Mouse (Mus musculus) megakaryocyte-erythroid progenitor cell, adult 5-6 weeks (primary cell): ENCODE measurements around the gene Itm2b. TPM values are rescaled to one million over a fixed set of nuclear protein-coding genes. Genes with fewer than 3 reads are reported as not detected.

Experiments
- ATAC-seq: replicated peaks from 2 replicates; pipeline ENCODE4 v1.8.0; 2016; ENCODE audit warnings: mild to moderate bottlenecking, inconsistent platforms; ENCODE audit not compliant: severe bottlenecking, poor library complexity, low FRiP score, low TSS enrichment
- total RNA-seq, 2 experiments: library from RNA; stranded (forward) in 1 of 2; stranded (reverse) in 1 of 2; fragments of 200-1000, 215-1000 nt in 1 of 2; fragments of >200 nt in 1 of 2; fragmentation: Nextera tagmentation in 1 of 2; gene quantifications; 2 replicates each; pipeline ENCODE4 v1.2.3; 2014 to 2017

Gene Itm2b
- total RNA-seq, 2 experiments from 2014 or later, result 252 to 431 TPM

DNA sequence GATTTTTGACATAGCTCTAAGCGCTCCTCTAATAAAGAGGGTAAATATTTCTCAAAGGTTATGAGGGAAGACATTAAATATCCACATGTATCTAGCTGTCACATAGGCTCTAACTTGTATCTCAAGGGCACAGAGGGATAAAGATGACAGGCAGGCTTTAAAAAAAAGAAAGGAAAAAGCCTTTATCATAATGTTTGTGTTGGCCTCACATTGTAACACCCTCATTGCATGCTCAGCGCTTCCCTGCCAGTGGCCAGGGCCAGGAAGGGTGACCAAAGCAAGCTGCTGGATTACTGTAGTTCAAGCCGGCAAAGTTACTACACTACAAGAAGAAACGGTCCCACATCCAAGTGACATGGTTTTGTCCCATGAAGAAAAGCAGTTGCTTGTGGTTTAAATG lies 53.7 kb downstream of the Itm2b start:
- ATAC-seq, result no peak

- no peak for ATAC-seq
Measured at GRCm38 (mm10) chr14:73329871-73330270, 55.2 kb downstream of the Itm2b start.

DNA sequence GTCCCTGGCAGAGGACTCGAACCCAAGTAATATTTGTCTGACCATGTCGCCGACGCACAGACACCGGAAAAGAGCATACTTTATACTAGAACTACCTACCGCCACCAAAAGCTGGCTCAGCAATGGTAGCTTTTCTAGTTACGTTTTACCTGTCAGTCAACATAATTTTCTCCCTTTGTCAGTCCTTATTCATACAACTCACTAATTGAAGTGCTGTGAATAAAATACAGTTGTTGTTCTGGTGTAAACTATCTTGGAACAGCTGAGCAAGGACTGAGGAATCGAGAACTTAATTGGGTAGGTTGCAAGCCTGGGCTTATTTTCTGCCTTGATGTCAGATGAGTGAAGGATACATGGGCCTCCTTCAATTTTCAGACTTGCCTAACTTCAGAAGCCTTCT lies 58.6 kb downstream of the Itm2b start:
- no peak for ATAC-seq

DNA sequence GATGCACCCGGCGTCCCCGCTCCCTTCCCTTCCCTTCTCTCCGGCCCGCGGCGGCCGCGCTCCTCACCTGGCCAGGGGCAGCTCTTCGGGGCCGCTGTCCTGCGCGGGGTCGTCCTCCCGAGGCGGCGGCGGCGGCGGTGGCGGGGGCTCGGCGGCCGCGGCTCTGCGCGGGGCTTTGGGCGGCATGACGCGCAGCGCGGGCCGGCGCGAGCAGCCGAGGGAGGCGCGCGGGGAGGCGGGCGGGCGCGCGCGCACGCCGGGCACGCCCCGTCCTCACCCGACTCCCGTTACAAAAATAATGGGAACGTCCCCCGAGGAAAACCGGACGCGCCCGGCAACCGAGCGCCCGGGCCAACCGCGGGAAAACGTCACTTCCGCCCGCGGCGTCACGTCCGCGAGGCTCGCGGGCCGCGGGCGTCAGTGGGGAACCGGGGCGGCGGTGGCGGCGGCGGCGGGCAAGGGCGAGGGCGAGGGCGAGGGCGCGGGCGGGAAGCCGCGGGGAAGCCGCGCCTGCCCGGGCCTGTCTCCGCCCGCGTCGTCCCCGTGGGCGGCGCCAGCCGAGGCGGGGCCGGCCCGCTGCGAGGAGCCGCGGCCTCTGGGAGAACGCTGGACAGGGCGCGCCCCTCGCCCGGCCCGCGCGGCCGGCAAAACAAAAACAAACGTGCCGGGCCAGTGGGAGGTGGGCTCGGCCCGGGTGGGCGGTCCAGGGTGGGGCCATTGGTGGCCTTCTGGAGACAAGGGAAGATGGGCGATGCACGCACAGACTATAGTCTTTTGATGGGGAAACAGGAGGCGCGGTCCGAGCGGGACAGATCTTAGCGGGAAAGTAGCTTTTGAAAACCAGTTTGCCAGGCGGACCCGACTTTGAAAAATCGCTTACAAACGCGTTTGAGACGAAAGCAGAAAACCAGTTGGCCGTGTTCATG lies 59.4 kb downstream of the Itm2b start, which contains the start of gene Rb1:
Rb1 (minus strand) TSS at position 367 of the 926 bp plus-strand sequence.
- ATAC-seq, result peak; percentile 51

- ATAC-seq, result no peak
Measured at GRCm38 (mm10) chr14:73324634-73325455, 60.2 kb downstream of the Itm2b start.

DNA sequence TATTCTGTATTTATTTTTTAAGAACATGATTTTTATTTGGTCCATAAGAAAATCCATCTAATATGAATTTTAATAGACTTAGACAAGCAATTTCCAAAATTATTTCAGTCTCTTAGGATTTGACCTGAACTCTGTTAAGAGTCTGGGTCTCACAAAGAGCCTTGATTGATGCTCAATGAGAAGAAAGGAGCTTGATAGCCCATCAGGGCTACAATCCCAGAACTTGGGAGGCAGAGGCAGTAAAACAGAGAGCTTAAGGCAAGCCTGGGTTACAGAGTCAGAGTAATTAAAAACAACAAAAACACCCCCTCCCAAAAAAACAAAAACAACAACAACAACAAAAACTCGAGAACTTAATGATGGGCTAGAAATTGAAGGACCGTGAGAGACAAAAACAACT lies 61.1 kb downstream of the Itm2b start:
- ATAC-seq, result no peak

GRCm38 (mm10) chr14:73322142-73322541 lies 62.9 kb downstream of the Itm2b start:
- peak; percentile 71 for ATAC-seq

- ATAC-seq, result no peak
Measured at GRCm38 (mm10) chr14:73316933-73317332, 68.2 kb downstream of the Itm2b start.

- no peak for ATAC-seq
Measured at GRCm38 (mm10) chr14:73313864-73314263, 71.2 kb downstream of the Itm2b start.

DNA sequence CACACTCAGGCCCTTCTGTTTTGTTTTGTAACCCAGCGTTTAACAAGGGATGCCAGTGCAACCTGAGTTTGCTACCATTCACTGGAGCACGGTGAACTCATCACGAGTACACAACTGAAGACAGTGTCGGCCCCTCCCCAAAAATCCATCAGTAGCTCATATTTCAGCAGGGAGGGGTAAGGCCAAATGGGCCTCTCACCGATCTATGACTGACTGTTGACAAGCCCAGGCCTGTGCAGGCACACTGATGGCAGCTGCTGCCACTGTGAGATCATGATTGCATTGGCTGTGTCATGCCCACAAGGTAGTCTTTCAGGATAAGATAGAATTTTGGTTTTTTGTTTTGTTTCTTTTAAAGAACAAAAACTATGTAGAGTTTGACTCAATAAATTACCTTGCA lies 71.7 kb downstream of the Itm2b start:
- peak; percentile 98 for ATAC-seq

GRCm38 (mm10) chr14:73312909-73313308 lies 72.2 kb downstream of the Itm2b start:
- no peak for ATAC-seq

Other genes with a start within 250 kb of the Itm2b start
- 0.76 and 1.9 TPM in 2 replicates for gene Lpar6, start 147.4 kb downstream of the Itm2b start, total RNA-seq (2014; fragmentation: Nextera tagmentation)
- gene Lpar6, start 147.4 kb downstream of the Itm2b start, total RNA-seq (2017), result 0.94 and 4.3 TPM in 2 replicates
- 48.3 and 62.1 TPM in 2 replicates for gene Rb1, start 59.5 kb downstream of the Itm2b start, total RNA-seq (2014; fragmentation: Nextera tagmentation)
- gene Rb1, start 59.5 kb downstream of the Itm2b start, total RNA-seq (2017), result 28.6 and 29.6 TPM in 2 replicates
- gene Med4, start 124.7 kb upstream of the Itm2b start, total RNA-seq (2014; fragmentation: Nextera tagmentation), result 43.6 and 53.8 TPM in 2 replicates
- 83.0 and 85.5 TPM in 2 replicates for gene Med4, start 124.7 kb upstream of the Itm2b start, total RNA-seq (2017)
- 54.4 and 65.8 TPM in 2 replicates for gene Sucla2, start 140.0 kb upstream of the Itm2b start, total RNA-seq (2014; fragmentation: Nextera tagmentation)
- 155 and 159 TPM in 2 replicates for gene Sucla2, start 140.0 kb upstream of the Itm2b start, total RNA-seq (2017)
- 4.5 and 8.7 TPM in 2 replicates for gene Nudt15, start 163.0 kb upstream of the Itm2b start, total RNA-seq (2014; fragmentation: Nextera tagmentation)
- 6.7 and 7.7 TPM in 2 replicates for gene Nudt15, start 163.0 kb upstream of the Itm2b start, total RNA-seq (2017)